Mouse (Mus musculus): ENCODE data around the gene Igfals. TPM values are rescaled to one million over a fixed set of nuclear protein-coding genes. Genes with fewer than 3 reads are reported as not detected.

Igfals gene
- total RNA-seq, 2 experiments from 2014 or later = 3.8 to 4.4 TPM

DNA sequence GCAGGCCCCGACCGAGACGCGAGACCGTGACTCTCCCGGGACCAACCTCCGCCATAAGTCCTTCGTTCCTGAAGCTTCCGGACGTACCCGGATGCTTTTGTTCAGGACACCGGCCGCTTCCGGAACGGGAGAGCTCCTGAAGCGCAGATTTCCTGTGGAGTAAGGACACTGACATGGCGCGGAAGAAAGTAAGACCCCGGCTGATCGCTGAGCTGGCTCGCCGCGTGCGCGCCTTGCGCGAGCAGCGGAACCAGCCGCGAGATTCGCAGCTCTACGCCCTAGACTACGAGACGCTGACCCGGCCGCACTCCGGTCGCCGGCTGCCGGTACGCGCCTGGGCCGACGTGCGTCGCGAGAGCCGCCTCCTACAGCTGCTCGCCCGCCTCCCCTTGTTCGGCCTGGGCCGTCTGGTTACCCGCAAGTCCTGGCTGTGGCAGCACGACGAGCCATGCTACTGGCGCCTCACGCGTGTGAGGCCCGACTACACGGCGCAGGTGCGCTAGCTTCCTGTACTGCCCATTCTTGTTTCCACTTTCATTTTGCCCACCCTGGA is 29.3 kb downstream of the Igfals start, which contains the start of the genes Eme2 and Mrps34:
TSS of gene Eme2 (minus strand) at position 93 of the 553 bp plus-strand sequence.
TSS of gene Mrps34 (plus strand) at position 122 of the 553 bp plus-strand sequence.
- DNase-seq = peak; percentile 78

DNA sequence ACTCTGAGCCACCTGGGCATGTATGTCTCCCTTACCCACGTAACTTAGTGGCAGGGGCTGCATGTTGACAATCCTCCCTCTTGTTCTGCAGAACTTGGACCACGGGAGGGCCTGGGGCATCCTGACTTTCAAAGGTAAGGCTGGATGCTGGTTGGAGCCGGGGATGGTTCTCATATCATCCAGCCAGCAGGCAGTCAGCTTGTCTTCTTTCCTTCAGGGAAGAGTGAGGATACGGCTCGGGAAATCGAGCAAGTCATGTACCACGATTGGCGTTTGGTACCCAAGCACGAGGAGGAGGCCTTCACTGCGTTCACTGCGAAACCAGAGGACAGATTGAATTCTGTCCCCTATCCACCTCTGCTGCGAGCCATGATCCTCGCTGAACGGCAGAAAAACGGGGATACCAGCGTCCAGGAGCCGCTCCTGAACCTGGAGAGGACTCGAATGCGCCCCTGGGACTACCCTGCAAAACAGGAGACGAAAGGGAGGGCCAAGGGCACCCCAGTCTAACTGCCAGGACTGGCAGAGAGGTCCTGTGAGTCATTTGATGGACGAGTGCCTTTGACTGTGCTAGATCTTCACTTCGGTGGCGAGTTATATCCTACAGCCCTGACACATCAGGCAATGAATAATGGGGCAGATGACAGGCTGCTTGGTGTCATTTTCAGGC is 29.9 kb downstream of the Igfals start:
- DNase-seq = no peak

DNA sequence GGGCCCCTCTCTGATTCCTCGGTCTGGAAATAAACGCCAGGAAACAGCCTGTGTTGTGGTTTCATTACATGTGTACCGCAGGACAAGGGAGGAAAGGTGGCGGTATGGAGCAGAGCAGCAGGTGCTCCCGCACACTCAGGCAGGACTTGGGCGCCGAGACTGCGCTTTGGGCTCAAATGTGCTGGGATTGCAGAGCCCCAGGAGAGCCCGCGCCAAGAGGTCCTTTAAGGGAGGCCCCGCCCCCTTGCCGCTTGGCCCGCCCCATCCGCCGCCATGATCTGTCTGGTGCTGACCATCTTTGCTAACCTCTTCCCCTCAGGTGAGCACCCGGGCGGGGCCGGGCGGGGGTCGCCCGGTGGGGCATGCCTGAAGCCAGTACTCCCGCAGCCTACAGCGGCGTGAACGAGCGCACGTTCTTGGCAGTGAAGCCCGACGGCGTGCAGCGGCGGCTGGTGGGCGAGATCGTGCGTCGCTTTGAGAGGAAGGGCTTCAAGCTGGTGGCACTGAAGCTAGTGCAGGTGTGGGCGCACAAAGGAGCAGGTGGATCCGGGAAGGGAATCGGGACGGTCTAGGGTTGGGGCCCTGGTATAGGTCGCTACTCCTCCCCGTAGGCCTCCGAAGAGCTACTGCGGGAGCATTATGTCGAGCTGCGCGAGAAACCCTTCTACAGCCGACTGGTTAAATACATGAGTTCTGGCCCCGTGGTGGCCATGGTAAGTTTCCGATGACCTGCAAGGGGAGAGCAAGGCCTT is 30.6 kb downstream of the Igfals start, which contains the start of gene Nme3:
TSS of gene Nme3 (plus strand) at position 260 of the 752 bp plus-strand sequence.
- DNase-seq = peak; percentile 79

DNA sequence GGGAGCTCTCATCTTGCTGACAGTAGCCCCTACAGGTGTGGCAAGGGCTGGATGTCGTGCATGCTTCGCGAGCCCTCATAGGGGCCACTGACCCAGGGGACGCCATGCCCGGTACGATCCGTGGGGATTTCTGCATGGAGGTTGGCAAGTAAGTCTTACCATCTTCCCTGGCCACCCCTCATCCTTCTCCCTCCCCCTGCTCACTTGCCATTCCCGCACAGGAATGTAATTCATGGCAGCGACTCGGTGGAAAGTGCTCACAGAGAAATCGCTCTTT is 31.1 kb downstream of the Igfals start:
- DNase-seq = no peak

DNA sequence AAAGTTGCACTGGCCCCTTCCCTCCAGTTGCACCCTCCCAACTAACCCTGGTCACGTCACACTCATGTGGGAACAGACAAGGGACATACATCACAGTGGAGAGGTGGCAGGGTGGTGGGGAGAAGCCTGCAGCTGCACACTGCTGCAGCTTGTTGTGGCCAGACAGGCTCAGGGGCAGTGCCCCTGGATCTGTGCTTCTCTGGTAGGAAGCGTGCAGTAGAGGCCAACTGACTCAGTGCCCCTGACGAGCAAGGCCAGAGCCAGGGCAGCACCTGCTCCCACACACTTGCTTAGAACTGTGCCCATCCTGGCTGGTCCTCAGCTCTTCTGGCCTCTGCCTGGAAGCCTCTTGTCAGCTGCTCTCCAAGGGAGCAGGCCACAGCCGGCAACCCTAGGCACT is 31.8 kb downstream of the Igfals start:
- DNase-seq = no peak

DNA sequence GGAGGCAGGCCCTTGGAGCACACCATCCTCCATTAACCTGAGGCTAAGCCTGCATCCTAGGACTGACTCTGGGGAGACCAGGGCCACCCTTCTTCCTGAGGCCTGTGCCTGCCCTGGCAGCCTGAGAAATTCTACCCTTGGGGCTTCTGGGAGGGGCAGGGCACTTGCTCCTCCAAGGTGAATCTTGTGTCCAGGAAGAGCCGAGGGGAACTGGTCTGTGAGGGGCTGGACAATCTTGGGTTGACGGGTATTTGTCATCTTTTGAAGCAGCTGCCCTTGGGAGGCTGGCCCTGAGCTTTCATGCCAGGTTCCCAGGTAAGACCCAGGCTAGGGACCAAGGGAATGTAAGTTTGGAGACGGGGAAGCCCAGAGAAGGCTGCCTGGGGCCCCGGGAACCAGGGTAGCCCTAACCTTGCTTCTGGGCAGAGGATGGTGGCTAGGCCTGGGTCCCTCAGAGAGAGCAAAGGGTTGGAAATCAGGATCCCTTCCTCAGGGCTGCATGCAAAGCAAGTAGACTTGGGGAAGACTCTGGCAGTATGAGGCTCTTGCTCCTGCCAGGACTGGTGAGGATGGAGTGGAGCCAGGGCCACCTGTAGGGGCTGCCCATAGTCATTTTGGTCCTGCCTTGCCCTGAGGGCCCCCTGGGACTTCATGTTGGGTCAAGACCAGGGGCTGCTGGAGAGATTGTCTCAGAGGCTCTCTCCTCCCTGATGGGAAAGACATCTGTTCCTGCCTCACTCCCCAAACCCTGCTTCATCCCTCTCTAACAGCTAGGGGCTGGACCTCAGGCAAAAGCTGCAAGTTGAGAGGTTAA is 32.5 kb downstream of the Igfals start:
- no peak for DNase-seq

DNA sequence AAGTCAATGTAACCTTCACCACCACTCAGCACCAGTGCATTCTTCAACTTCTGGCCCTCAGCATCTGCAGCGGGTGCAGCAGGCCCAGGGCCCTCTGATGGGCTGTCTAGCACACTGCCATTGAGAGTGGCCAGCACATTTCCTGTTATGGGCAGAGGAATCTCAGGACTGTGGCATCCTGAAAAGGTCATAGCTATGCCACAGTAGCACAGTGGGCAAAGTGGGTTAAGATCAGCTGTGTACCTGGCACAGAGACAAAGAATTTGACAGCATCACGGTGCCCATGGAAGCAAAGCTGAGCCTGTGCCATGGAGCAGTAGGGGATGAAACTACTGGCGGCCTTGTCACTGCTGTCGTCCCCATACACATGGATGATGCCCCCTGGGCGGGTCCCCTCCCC is 33.4 kb downstream of the Igfals start:
- DNase-seq = no peak

DNA sequence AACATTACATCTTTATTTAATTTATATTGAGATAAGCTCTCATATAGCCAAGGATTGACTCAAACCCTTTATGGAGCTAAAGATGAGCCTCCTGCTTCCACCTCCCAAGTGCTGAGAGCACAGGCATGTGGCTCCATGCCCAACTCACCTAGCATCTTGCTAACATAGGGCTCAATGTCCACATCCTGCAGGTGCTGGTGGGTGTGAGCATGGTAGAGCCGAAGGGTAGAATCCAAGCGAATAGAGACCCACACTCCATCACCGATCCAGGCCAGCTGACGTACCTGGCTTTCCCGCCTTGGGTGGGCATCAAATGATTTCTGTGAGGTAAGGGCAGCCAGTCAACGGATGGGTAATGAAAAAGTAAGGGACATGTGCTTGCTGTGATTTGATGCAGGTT is 34.2 kb downstream of the Igfals start:
- no peak for DNase-seq

DNA sequence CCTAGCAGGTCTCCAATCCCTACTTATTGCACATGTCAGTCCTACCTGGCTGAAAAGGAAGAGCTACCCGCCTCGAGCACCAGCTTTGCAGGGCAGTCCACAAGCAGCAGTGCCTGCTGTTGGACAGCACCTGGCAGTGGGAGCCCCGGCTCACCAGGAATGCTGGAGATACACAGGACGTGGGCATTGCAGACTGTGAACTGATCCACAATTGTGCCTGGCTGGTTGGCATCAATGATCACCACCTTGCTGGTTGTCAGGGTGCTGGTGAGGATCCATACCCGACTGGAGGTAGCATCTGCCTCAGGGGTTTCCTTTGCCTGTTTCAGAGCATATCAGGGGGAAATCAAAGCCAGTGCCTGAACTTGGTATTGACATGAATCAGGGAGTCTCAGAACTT is 36.3 kb downstream of the Igfals start:
- no peak for DNase-seq

DNA sequence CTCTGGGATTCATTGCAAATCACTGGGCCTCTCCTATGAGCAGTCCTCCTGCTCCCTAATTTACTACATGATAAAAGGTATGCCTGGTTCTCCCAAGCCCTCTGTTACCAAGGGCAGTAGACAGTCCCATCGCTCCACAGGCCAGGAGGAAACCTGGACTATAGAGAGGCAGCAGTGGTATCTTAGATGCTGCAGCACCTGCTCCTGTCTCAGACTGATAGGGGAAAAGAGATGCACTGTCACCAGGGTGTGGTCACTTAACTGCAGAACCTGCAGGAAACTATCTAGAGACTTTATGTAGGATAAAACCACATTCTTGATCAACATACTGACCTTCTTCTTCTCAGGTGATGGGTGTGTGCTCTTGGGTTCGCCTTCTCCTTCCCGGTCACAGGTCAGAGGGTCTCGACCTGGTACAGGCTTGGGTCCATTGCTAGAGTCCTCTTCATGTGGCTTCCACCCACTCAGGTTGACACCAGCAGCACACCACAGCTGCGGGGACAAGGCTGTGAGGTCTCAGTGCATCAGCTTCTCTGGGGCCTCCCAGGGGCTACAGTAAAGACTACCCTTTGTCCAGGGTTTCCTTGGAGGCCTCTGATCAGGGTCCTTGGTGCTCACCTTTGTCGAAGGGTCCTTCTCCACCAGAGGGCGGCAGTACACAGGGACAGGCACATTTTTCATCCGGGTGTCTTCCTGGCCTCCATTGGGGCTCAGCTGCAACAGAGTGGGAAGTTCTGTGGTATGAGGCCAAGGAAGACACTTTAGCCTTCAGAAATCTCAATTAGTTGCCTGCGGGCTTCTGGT is 37.1 kb downstream of the Igfals start:
- DNase-seq = no peak

DNA sequence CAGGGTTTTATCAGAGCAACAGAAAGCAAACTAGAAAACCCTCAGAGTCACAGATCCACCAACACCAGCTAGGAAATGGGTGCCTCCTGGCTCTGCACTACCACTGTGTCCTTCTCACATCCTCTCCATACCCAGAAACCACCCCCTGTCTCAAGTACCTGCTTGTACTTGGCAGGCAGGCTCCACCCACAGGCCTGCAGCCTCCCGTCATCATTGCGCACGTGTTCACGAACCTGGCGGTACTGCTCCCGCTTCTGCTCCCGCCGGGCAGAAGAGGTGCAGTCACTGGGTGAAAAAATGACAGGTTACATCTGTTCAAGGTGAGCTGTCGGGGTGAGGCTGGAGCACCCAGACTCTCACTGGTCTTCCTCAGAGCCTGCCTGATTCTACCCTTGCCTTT is 38.0 kb downstream of the Igfals start:
- DNase-seq = no peak

DNA sequence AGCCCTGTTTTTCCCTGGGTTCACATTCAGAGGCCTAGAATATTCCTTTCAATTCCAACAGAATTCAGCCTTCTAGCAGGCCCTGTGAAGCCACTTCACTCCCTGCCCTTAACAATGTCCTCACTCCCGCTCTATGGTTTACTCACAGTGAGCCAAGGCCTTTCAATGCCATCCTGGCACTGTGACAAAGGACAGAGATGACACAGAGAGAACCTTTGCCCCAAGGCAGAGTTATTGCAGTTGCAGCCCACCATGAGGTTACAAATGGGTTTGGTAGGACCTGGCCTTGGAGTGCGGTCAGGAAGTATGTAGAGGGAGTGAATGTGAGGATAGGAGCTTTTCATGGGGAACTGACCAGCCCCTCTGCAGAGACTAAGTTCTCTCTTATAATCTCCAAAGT is 41.8 kb downstream of the Igfals start:
- no peak for DNase-seq

DNA sequence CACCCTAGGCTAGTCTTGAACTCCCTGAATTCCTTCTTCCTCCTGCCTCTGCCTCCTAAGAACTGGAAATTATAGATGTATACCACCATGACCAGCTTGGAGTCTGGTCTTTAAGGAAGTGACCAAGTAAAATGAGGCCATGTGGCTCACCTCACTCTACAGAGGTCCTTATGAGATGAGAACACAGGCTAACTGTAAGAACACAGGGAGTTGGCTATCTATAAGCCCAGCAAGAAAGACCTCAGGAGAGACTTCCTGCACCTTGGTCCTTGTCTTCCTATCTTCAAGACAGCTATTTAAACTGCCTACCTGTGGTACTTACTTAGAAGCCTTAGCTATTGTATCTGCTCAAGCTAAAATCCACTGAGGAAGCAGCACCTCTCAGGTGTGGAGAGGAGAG is 48.2 kb downstream of the Igfals start:
- DNase-seq = no peak

DNA sequence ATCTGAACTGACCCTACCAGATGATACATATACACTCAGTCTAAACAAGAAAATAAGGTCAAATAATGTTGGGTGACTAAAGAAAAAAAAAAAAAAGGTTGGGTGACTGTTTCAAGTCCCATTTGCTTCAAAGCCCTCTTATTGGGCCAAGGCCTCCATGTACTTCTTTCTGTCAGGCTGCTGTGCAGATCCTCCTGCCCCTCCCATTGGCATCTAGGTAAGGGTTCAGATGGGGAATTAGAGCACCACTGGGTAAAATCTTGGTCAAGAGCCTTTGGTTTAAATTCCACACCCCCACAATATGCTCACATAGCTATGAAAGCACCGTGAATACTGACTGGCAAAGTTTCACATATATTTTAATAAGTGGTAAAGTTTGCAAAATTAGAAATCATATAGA is 57.4 kb downstream of the Igfals start:
- no peak for DNase-seq

DNA sequence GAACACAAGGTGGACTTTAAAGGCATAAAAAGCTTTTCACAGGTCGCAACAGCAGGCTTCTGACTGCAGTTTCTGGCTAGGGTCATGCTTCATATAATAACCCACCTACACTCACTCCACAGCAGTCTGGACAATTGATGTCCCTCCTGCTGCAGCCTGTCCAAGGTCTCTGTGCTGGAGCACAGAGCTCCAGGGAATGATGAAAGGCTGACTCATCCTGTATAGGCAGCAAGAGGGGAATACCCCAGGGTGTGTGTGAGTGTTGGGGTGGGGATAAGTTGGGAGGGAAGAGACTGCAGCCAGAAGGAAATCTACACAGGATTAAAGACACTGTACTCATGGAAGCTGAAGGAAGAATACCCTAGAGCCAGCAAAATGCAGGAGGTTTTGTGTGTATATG is 63.7 kb downstream of the Igfals start:
- no peak for DNase-seq

Other genes with a start within 250 kb of the Igfals start
- 10 to 100 TPM; 65.8 to 67.8 TPM for gene Tsc2, start 233.4 kb upstream of the Igfals start, total RNA-seq (2021)
- 1 to 10 TPM; 2.6 to 4.2 TPM for gene Nthl1, start 233.3 kb upstream of the Igfals start, total RNA-seq (2021)
- gene Slc9a3r2, start 215.7 kb upstream of the Igfals start, total RNA-seq (2021) = 10 to 100 TPM; 36.6 to 41.8 TPM
- gene Npw, start 207.5 kb upstream of the Igfals start, total RNA-seq (2021) = not detected
- gene Zfp598, start 196.3 kb upstream of the Igfals start, total RNA-seq (2021) = 10 to 100 TPM; 17.7 to 20.2 TPM
- not detected for gene Syngr3, start 176.0 kb upstream of the Igfals start, total RNA-seq (2021)
- gene Gfer, start 169.8 kb upstream of the Igfals start, total RNA-seq (2021) = 10 to 100 TPM; 24.1 to 30.1 TPM
- under 1 TPM; 0.59 to 0.61 TPM for gene Noxo1, start 169.8 kb upstream of the Igfals start, total RNA-seq (2021)
- 10 to 100 TPM; 14.7 to 15.6 TPM for gene Tbl3, start 158.3 kb upstream of the Igfals start, total RNA-seq (2021)
- not detected for gene Rnf151, start 147.9 kb upstream of the Igfals start, total RNA-seq (2021)
- gene Rps2, start 147.9 kb upstream of the Igfals start, total RNA-seq (2021) = 100 to 1,000 TPM; 564 to 585 TPM
- 100 to 1,000 TPM; 493 to 532 TPM for gene Ndufb10, start 141.5 kb upstream of the Igfals start, total RNA-seq (2021)
- 100 to 1,000 TPM; 723 to 775 TPM for gene Rpl3l, start 138.2 kb upstream of the Igfals start, total RNA-seq (2021)
- 100 to 1,000 TPM; 164 to 180 TPM for gene Msrb1, start 129.4 kb upstream of the Igfals start, total RNA-seq (2021)
- gene Hs3st6, start 113.0 kb upstream of the Igfals start, total RNA-seq (2021) = not detected
- not detected for gene Meiob, start 61.7 kb upstream of the Igfals start, total RNA-seq (2021)
- gene Hagh, start 25.9 kb upstream of the Igfals start, total RNA-seq (2021) = 10 to 100 TPM; 73.3 to 77.5 TPM
- gene Fahd1, start 15.6 kb upstream of the Igfals start, total RNA-seq (2021) = 10 to 100 TPM; 38.1 to 44.5 TPM
- gene Nubp2, start 20.4 kb downstream of the Igfals start, total RNA-seq (2021) = 10 to 100 TPM; 10.2 to 13.1 TPM
- 10 to 100 TPM; 27.8 to 31.5 TPM for gene Spsb3, start 20.6 kb downstream of the Igfals start, total RNA-seq (2021)
- 10 to 100 TPM in 1 of 2 experiments, 1 to 10 TPM in 1; 8.8 to 10.4 TPM for gene Eme2, start 29.1 kb downstream of the Igfals start, total RNA-seq (2021)
- 100 to 1,000 TPM in 1 of 2 experiments, 10 to 100 TPM in 1; 85.9 to 105 TPM for gene Mrps34, start 29.1 kb downstream of the Igfals start, total RNA-seq (2021)
- gene Nme3, start 30.5 kb downstream of the Igfals start, total RNA-seq (2021) = 1 to 10 TPM; 7.7 to 9.8 TPM
- 10 to 100 TPM; 19.5 TPM for gene Mapk8ip3, start 71.0 kb downstream of the Igfals start, total RNA-seq (2021)
- 1 to 10 TPM; 5.5 to 8.6 TPM for gene Jpt2, start 94.7 kb downstream of the Igfals start, total RNA-seq (2021)
- 1 to 10 TPM; 6.8 to 6.9 TPM for gene Cramp1l, start 149.8 kb downstream of the Igfals start, total RNA-seq (2021)
- gene Ift140, start 150.1 kb downstream of the Igfals start, total RNA-seq (2021) = 1 to 10 TPM; 2.7 to 4.6 TPM
- 10 to 100 TPM in 1 of 2 experiments, 1 to 10 TPM in 1; 9.4 to 11.0 TPM for gene Tmem204, start 217.6 kb downstream of the Igfals start, total RNA-seq (2021)
- 1 to 10 TPM; 5.8 to 5.9 TPM for gene Telo2, start 250.0 kb downstream of the Igfals start, total RNA-seq (2021)

All from gastrocnemius, postnatal 25 days (tissue).